ENCODE assay signal across 10 mouse cellular contexts in the genomic region with DNA sequence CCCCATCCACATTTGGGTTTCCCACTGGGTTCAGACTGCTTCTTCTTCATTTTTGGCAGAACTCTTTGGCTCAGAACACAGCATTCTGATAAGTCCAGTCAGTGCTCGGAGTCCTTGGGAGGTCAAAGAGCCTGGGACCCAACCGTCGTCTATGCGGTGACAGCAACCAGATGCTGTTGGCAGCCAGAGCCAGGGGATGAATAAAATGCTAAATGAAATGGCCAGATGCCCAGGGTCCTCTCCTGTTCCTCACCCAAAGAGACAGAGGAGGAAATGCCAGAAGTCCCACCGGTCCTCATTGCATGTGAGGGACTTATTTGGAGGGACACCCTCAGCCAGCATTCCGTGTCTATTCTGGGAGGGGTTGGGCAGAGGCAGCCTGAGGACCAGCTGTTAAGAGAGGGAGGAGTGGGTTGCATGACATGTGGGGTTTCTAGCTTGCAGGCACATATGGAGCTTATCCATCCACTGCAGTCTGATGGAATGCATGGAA.
DNase-seq lines count a peak whose midpoint lies in the region; ATAC-seq and TF ChIP-seq lines count a peak whose summit lies in the region.
"Had no signal": no experiment of that assay in that cellular context is flagged by ENCODE, and none has a peak within 500 bp of the region (broad histone marks: within the 10 kb centered on the region; RNA-seq: fewer than 3 reads in every experiment).

No protein-coding gene starts in this region.

- H3K4me2 ChIP-seq in midbrain, embryonic 15.5 days, result no peak overlapping the region
- H3K4me2 ChIP-seq: embryonic facial prominence, embryonic 12.5 days; neural tube, embryonic 13.5 days had no signal

- no peak overlapping the region for H3K9ac ChIP-seq in midbrain, embryonic 15.5 days
- H3K9ac ChIP-seq: embryonic facial prominence, embryonic 12.5 days; neural tube, embryonic 13.5 days had no signal

- no peak overlapping the region for H3K4me3 ChIP-seq in thymus, adult 2 months (ENCODE audit: control insufficient read depth, insufficient read depth, low read length)
- H3K4me3 ChIP-seq in midbrain, embryonic 15.5 days, result no peak overlapping the region
- H3K4me3 ChIP-seq: embryonic facial prominence, embryonic 12.5 days; neural tube, embryonic 13.5 days had no signal

- peak; percentile 18 for DNase-seq in adrenal gland, adult 2 months
- DNase-seq in adrenal gland, postnatal 4 days (ENCODE audit: low spot score in 2 of 2), result no peak
- DNase-seq in urinary bladder, postnatal 14 days (ENCODE audit: low spot score), result peak; percentile 17
- no peak for DNase-seq in urinary bladder, postnatal 10 days (ENCODE audit: low spot score)
- peak; percentile 38 to 48 for DNase-seq in kidney, postnatal 36 days
- DNase-seq in testis, postnatal 14 days (ENCODE audit: low spot score), result peak; percentile 45
- no peak for DNase-seq in thymus, adult 2 months

- TF ChIP-seq POLR2A in thymus, adult 2 months (IDR thresholded peaks at IDR 0.05; ENCODE audit: control insufficient read depth, extremely low read depth, insufficient read depth, low read length, poor library complexity), result no peak

- H3K9me3 ChIP-seq in midbrain, embryonic 15.5 days, result no peaks in the 10 kb centered on the region
- H3K9me3 ChIP-seq: embryonic facial prominence, embryonic 12.5 days; neural tube, embryonic 13.5 days had no signal

- TF ChIP-seq CTCF in thymus, adult 2 months (IDR thresholded peaks at IDR 0.05; ENCODE audit: borderline replicate concordance, control insufficient read depth, extremely low read depth, insufficient read depth, low read length, poor library complexity), result no peak

- WGBS in thymus, adult 2 months, result 97% methylated on average over 6 of the region's 6 CpGs
- 96% methylated on average over 6 of the region's 6 CpGs for WGBS in midbrain, embryonic 15.5 days

- no peaks in the 10 kb centered on the region for H3K4me1 ChIP-seq in thymus, adult 2 months (replicated peaks; ENCODE audit: control insufficient read depth, insufficient read depth, low read length)
- H3K4me1 ChIP-seq in midbrain, embryonic 15.5 days, result no peaks in the 10 kb centered on the region
- H3K4me1 ChIP-seq: neural tube, embryonic 13.5 days had no signal

- H3K27ac ChIP-seq in thymus, adult 2 months (ENCODE audit: control insufficient read depth, insufficient read depth, low read length), result no peak overlapping the region
- no peak overlapping the region for H3K27ac ChIP-seq in midbrain, embryonic 15.5 days
- H3K27ac ChIP-seq: embryonic facial prominence, embryonic 12.5 days; neural tube, embryonic 13.5 days had no signal

- ATAC-seq in midbrain, embryonic 15.5 days (replicated peaks), result no peak

- no peaks in the 10 kb centered on the region for H3K36me3 ChIP-seq in thymus, adult 2 months (ENCODE audit: control insufficient read depth, insufficient read depth, low read length)
- no peaks in the 10 kb centered on the region for H3K36me3 ChIP-seq in midbrain, embryonic 15.5 days (replicated peaks)
- H3K36me3 ChIP-seq: embryonic facial prominence, embryonic 12.5 days; neural tube, embryonic 13.5 days had no signal

- no peaks in the 10 kb centered on the region for H3K27me3 ChIP-seq in thymus, adult 2 months (ENCODE audit: control insufficient read depth, insufficient read depth, low read length)
- H3K27me3 ChIP-seq in midbrain, embryonic 15.5 days (replicated peaks), result no peaks in the 10 kb centered on the region
- H3K27me3 ChIP-seq: embryonic facial prominence, embryonic 12.5 days; neural tube, embryonic 13.5 days had no signal

Comparison
In these comparisons a context has a peak if more than half of its experiments do, and no peak if none do; other contexts are left out.
1. DNase-seq: peak in adrenal gland, adult 2 months (single experiment), urinary bladder, postnatal 14 days (single experiment), kidney, postnatal 36 days (2 of 2) and testis, postnatal 14 days (single experiment); none in adrenal gland, postnatal 4 days (0 of 2), urinary bladder, postnatal 10 days (single experiment) and thymus, adult 2 months (single experiment).